Mouse (Mus musculus): ENCODE data around the gene Ift122.
"Not testable (repeated sequence)": the region's sequence is repeated elsewhere in the genome, so short reads cannot be mapped to it uniquely, and the experiment has no call there.

The Ift122 gene

DNA sequence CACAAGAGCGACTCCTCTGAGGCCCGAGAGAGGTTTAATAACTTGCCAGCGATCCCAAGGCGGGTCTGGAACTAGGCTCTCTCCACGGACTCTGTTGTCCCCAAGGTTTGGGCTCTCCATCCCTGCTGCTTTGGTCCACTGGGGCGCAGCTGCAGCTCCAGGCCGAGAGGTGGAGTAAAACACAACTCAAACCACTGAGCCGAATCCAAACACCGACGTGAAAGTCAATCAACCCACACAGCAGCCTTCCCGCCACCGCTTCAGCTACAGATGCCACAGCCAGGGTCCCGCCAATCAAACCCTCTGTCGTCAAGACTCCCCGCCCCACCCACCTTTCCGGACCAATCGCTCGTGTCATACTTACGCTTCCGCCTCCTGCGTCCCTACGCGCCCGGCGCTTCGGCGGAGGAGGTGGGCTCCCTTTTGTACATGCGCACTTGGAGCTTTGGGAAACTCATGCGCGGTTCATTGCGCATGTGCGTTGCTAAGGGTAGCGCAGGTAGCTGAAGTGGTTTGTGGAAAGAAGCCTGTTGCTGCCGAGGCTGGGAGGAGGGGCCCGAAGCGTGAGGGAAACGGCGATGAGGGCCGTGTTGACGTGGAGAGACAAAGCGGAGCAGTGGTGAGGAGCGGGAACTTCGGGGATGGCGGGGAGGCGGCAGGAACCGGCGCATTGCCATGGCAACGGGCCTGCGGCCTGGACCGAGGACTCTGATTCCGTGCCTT, at the start of gene Ift122, which contains the start of gene Mbd4:
Ift122 (plus strand) TSS at position 380 of the 723 bp plus-strand sequence.
Mbd4 (minus strand) TSS at position 281 of the 723 bp plus-strand sequence.
- in situ Hi-C loops (cut with MboI; ENCODE audit: low sequenced_read_pairs): no loop called here

GRCm38 (mm10) chr6:115803541-115804382, 49.5 kb upstream of the Ift122 start:
- in situ Hi-C loops (cut with MboI; ENCODE audit: low sequenced_read_pairs): no loop called here

- in situ Hi-C loops (cut with MboI; ENCODE audit: low sequenced_read_pairs): no loop called here
Measured at GRCm38 (mm10) chr6:115804432-115805192, 48.7 kb upstream of the Ift122 start.

- in situ Hi-C loops (cut with MboI; ENCODE audit: low sequenced_read_pairs): no loop called here
Measured at GRCm38 (mm10) chr6:115807464-115808195, 45.6 kb upstream of the Ift122 start.

DNA sequence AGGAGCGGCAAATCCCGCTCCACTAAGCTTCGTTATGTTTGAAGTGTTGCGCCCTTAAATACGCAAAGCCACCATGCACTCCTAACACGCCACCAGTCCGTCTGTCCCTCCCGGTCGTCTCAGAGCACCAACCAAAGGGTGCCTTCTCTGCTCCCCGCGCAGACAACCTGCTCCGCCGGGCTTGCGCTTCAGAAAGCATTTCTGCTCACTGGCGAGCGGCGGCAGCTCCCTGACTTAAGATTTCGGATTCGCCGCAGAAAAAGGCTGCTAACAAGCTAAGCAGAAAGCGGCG, 45.1 kb upstream of the Ift122 start:
- in situ Hi-C loops (cut with MboI; ENCODE audit: low sequenced_read_pairs): no loop called here

- in situ Hi-C loops (cut with MboI; ENCODE audit: low sequenced_read_pairs): no loop called here
Measured at GRCm38 (mm10) chr6:115808488-115809231, 44.6 kb upstream of the Ift122 start, which contains the start of gene Rpl32. Gene Rpl32, minus strand, starts transcription at chr6:115808747.

DNA sequence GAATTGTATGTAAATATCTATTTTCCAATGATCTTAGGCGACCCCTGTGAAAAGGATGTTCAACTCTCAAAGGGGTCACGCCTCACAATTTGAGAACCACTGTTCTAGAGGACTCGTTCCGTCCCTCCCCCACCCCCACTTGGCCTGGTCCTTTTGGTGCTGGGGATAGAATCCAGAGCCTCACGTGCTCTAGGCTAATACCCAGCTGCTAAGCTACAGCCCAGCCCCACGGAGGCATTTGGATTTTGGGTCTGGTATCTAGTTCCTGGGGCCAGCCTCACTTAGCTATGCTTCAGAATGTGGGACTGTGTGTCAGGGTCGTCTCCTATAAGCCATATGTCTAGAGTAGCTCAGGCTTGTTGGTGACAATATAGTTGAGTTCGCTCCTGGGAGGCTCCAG, 41.7 kb upstream of the Ift122 start:
- in situ Hi-C loops (cut with MboI; ENCODE audit: low sequenced_read_pairs): no loop called here

DNA sequence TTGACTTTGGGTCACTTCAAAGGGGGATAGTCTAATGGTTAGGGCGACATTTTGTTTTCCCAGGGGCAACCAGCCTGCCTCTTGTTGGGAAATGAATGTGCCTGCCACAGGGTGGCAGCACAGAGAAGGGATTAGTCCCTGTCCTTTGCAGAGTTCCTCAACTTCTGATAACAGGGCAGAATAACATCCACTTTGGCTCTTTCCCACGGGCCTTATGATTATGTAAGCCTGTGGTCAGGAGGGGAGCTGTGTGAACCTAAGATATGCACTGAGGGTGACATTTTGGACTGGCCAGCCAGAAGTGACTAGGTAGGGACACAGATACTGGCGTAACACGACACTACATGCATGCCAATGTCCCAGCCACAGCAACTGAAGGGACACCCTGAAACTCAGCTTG, 39.2 kb upstream of the Ift122 start:
- in situ Hi-C loops (cut with MboI; ENCODE audit: low sequenced_read_pairs): no loop called here

GRCm38 (mm10) chr6:115815041-115815440, 38.2 kb upstream of the Ift122 start:
- in situ Hi-C loops (cut with MboI; ENCODE audit: low sequenced_read_pairs): no loop called here

GRCm38 (mm10) chr6:115818129-115818528, 35.1 kb upstream of the Ift122 start:
- in situ Hi-C loops (cut with MboI; ENCODE audit: low sequenced_read_pairs): no loop called here

DNA sequence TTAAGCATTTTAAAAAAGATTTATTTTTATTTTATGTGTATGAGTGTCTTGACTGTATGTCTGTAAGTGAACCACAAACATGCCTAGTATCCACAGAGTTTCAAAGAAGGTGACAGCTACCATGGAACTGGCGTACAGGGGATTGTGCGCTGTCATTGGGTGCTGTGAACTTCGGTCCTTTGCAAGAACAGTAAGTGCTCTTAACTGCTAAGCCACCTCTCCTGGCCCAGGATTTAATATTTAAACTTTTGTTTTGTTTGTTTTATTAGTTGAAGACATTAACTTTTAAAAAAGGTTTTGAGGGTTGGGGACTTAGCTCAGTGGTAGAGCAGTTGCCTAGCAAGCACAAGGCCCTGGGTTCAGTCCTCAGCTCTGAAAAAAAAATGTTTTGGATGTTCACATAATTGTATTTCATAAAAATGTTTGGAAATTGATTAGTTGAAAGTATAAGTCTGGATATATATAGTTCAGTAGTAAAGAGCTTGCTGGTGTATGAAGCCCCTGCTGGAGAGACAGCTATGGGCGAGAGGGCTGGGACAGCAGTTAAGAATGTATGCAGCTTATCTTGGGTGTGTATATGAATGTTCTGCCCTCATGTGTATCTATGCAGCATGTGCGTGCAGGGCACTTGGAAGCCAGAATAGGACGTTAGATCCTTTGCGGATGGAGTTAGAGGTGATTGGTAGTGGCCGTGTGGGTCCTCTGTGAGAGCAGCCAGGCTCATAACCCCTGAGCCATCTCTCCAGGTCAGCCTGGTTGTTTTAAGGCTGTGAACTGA, 31.9 kb upstream of the Ift122 start:
- in situ Hi-C loops (cut with MboI; ENCODE audit: low sequenced_read_pairs): no loop called here

GRCm38 (mm10) chr6:115823850-115824464, 29.3 kb upstream of the Ift122 start:
- in situ Hi-C loops (cut with MboI; ENCODE audit: low sequenced_read_pairs): not testable (repeated sequence)

DNA sequence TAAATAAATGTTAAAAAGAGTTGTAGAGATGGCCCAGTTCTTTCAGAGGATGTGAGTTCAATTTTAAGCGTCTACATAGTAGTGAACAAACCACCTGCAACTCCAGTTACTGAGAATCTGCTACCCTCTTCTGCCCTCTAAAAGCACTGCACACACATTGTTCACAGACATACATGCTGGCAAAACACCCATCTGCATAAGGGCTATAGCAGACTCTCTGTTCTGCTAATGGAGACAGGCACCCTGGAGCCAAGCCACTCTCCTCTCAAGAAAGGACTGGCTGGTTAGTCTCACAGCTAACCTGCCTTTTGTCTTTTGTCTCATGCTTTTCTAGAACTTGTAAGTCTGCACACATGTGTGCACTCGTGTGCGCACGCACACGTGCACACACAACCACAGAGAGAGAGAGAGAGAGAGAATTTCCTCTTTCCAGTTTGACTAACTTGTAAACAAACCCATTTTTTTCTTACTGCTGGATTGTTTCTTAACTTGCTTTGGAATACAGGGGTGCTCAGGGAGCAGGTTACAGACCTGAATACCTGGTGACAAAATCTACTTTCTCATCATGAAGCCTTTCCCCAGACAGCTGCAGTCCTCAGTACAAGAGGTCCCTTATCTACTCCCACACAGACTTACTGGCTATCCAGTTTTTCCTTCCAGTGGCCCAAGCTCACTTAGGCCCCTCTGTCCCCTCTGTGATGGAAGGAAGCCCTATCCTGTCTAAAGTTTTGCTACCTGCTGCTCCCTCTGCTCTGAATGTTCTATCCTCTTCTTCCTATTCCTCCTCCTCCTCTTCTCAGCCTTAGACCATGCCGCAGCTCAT, 22.3 kb upstream of the Ift122 start:
- in situ Hi-C loops (cut with MboI; ENCODE audit: low sequenced_read_pairs): no loop called here

GRCm38 (mm10) chr6:115832152-115832850, 21.0 kb upstream of the Ift122 start:
- in situ Hi-C loops (cut with MboI; ENCODE audit: low sequenced_read_pairs): no loop called here

GRCm38 (mm10) chr6:115833861-115834260, 19.4 kb upstream of the Ift122 start:
- in situ Hi-C loops (cut with MboI; ENCODE audit: low sequenced_read_pairs): no loop called here

GRCm38 (mm10) chr6:115838161-115838597, 15.1 kb upstream of the Ift122 start, which contains the start of gene Efcab12:
Gene Efcab12, minus strand, starts transcription at chr6:115838412.
- in situ Hi-C loops (cut with MboI; ENCODE audit: low sequenced_read_pairs): no loop called here

GRCm38 (mm10) chr6:115838745-115839144, 14.5 kb upstream of the Ift122 start:
- in situ Hi-C loops (cut with MboI; ENCODE audit: low sequenced_read_pairs): no loop called here

Measured in CH12F3 (cell line).